Mouse (Mus musculus) cerebellum, postnatal 25 days (tissue): ENCODE measurements at regions not wholly inside any gene's neighbourhood (a gene's known extent, or its start where the extent isn't known, plus 50 kb on each side); places are given as distances from the start of the nearest gene placed in this dataset.
A peak's percentile ranks its signal among the peaks of the same experiment; 100 is the strongest.
"Not testable (repeated sequence)": the region's sequence is repeated elsewhere in the genome, so short reads cannot be mapped to it uniquely, and the experiment has no call there.

Source experiments
- DNase-seq, 2 experiments: peaks; one replicate each; pipeline ENCODE4 v3.0.0; 2021; ENCODE audit warnings: mixed read lengths in 2 of 2

DNA sequence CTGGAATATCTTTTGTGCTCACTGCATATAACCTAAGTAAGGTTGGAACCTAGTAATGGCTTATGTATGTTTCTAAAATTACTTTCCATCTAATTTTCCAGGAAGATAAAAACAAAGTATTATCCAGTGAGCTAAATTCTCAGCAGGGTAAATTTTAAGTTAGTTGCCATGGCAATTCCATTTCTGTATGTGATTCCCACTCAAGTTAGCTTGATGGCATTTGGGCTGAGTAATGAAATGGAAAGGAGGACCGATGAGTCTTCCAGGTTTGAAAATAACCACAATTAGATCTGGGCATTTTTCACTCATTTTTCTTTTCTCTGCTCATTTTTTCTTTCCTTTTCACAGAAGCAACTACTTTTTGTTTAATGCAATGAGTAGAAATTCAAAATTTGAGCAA lies 398.4 kb upstream of the Gm10801 start:
- DNase-seq, result no peak

DNA sequence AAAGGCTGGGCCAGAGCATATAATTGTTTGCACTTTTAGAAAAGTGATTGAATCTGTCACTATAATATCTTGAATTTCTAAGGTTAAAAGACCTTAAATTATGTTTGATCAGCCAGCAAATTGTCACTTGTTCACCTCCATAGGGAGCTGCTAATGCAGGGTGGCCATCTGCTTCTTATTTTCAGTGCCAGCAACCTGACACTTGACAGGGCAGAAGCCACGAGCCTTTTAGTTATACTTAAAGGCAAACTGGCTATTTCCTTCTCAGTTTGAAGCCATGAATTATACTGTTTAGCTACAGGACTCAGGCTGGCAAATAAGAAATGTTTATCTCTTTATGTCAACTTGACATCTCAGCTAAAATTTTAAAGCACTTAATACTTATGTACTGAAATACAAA lies 392.5 kb upstream of the Gm10801 start:
- DNase-seq, result peak; percentile 67 to 78

DNA sequence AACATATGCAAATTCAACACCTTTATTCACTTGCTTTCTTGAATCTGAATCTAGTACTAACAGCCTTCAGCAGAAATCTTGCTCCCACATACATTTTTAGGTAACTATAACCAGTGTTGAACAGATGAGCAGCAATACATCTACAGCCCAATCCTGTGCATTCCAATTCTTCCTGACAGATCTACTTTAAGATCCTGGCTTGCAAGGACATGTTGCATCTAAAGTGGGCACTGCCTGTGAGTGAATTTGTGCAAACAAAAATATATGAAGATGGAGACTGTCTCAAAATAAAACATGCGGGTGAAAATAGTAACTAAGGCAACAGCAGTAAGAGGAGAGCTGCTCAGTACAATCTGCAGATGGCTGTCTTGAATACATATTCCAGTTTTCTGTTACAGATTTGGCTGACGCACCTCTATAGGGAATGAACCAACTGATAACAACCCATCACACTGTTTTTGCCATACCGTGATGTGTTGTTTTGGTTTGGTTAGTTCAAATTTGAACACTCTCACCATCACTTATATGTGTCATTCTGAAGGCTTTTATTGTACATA lies 375.2 kb upstream of the Gm10801 start:
- no peak for DNase-seq

DNA sequence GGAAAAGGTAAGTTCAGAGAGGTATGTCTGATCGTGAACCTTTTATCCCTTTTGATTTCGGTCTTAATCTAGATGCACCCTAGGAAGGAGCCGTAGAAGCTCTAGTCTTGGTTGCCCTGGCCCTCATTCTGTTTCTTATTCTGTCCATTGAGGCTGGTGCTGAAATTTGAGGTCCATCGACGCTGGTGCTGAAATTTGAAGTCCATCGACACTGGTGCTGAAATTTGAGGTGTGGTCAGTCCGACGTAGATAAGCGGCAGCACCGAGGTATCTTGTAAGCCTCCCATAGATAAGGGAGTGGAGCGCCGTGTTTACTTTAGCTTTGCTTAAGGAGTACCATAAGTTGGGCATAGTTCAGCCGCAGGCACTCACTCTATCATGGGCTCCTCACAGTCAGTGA lies 332.0 kb upstream of the Gm10801 start:
- not testable (repeated sequence) for DNase-seq

DNA sequence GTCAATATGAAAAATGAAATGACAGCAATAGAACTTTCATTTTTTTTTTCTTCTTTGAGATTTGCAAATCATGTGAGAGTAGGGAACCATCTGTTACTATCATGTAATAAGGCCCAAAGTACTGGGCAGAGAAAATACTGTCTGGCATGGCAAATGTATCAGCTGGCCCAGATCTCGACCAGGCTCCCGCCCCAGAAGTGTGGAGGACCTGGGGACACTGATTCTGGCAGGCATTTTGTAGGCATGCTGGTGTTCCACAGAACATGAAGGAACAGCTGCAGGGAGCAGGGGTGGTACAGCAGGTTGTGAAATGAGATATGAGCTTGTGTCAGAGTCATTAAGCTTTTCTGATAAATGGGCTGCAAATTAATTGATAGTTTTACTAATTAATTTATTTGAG lies 307.8 kb upstream of the Gm10801 start:
- peak; percentile 19 to 32 for DNase-seq

DNA sequence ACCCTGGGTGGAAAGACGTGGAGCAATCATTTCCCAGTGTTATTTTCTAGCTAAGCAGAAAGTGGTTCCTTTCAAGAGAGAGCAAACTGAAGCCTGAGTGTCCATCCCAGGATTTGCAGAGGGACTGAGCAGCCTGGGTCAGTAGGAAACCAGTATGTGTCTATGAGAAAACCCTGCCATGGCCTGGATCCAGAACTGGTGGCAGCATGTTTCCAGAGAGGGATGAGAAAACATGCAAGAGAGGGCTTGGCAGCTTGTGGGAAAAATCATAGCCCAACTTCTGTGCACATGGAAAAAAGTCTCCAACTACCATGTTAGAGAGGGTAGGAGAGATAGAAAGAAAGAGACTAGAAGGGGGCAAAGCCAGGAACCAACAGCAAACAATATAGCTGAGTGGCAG lies 282.8 kb upstream of the Gm10801 start:
- DNase-seq, result peak; percentile 17 to 43
